Mouse (Mus musculus) intestine, postnatal 0 days (tissue): ENCODE measurements at regions not wholly inside any gene's neighbourhood (a gene's known extent, or its start where the extent isn't known, plus 50 kb on each side); places are given as distances from the start of the nearest gene placed in this dataset.

ENCODE experiments used
- ATAC-seq: fragments of 200-750 bp; cut with Nextera tagmentation; 2 replicates; pipeline ENCODE4 v1.8.0; 2017; ENCODE audit warnings: mild to moderate bottlenecking, moderate TSS enrichment, moderate library complexity
- H3K27ac ChIP-seq: fragments of 300-500 bp; sonication (generic); 2 replicates; pipeline ENCODE4 v1.5.1; 2014; ENCODE audit warnings: mild to moderate bottlenecking, low read depth, low read length, moderate library complexity
- H3K27me3 ChIP-seq: fragments of 300-500 bp; sonication (generic); replicated peaks from 2 replicates; pipeline ENCODE4 v1.6.1; 2014; ENCODE audit warnings: low read length, mixed read lengths; ENCODE audit not compliant: control insufficient read depth, insufficient read depth
- H3K36me3 ChIP-seq: fragments of 300-500 bp; sonication (generic); 2 replicates; pipeline ENCODE4 v1.6.1; 2014; ENCODE audit warnings: mild to moderate bottlenecking, moderate library complexity; ENCODE audit not compliant: control insufficient read depth, insufficient read depth
- H3K4me1 ChIP-seq: fragments of 300-500 bp; sonication (generic); replicated peaks from 2 replicates; pipeline ENCODE4 v1.6.1; 2014; ENCODE audit warnings: antibody characterized with exemption, low read length, mixed read lengths; ENCODE audit not compliant: control insufficient read depth, insufficient read depth
- H3K4me2 ChIP-seq: fragments of 300-500 bp; sonication (generic); replicated peaks from 2 replicates; pipeline ENCODE4 v1.6.1; 2014; ENCODE audit warnings: low read depth, mild to moderate bottlenecking, moderate library complexity
- H3K4me3 ChIP-seq: fragments of 300-500 bp; sonication (generic); 2 replicates; pipeline ENCODE4 v1.5.1; 2014; ENCODE audit warnings: low read depth, low read length
- H3K9ac ChIP-seq: fragments of 300-500 bp; sonication (generic); 2 replicates; pipeline ENCODE4 v1.6.1; 2014; ENCODE audit warnings: mild to moderate bottlenecking, low read depth, low read length
- H3K9me3 ChIP-seq: fragments of 300-500 bp; sonication (generic); 2 replicates; pipeline ENCODE4 v1.6.1; 2016; ENCODE audit warnings: mixed run types; ENCODE audit not compliant: control insufficient read depth
- CTCF ChIP-seq: sonication (generic); IDR thresholded peaks from 2 replicates; pipeline ENCODE4 v1.5.1; 2016; ENCODE audit warnings: low read depth, mild to moderate bottlenecking, control low read depth, antibody characterized with exemption, moderate library complexity
- WGBS: fragments of 180-500 bp; shearing (Covaris S2); extraction: QIAGEN DNeasy Blood & Tissue Kit; methylation state at CpG from one replicate; pipeline ENCODE4 v1.1.7; 2014; 5-methylcytosine and 5-hydroxymethylcytosine counted together

GRCm38 (mm10) chr3:62159031-62159430 is 179.1 kb upstream of the Arhgef26 start:
- no peak for TF ChIP-seq CTCF
- Histone ChIP-seq H3K4me1 (no peaks in the 10 kb centered on the region), H3K9me3 (0 out of 2 replicates have a peak, but pooled peaks cover 3% of the 10 kb centered on the region), H3K4me3 (no peak overlapping the region), H3K9ac (no peak overlapping the region), H3K27ac (no peak overlapping the region), H3K27me3 (no peaks in the 10 kb centered on the region), H3K4me2 (no peak overlapping the region), H3K36me3 (no peaks in the 10 kb centered on the region)
- 59% methylated on average over 22 of the region's 22 CpGs for WGBS
- ATAC-seq = peak; percentile 100

DNA sequence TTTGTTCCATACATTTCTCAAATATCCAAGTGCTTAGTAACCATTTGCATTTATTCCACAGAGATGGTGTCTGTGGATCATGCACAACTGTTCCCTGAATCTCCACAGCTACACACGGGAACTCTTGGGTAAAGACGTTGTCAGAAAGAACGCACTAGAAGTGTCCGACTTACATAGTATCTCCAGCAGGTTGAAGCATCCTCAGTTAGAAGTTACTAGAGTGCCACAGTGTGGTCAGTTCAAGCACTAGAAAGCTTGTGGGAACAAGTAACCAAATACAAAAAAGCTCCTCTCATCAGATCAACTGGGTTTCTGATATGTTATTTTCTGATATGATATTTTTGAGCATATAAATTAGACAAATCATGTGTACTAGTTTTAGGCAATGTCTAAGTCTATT is 167.5 kb upstream of the Arhgef26 start:
- H3K9ac ChIP-seq = no peak overlapping the region
- TF ChIP-seq CTCF = peak; percentile 49
- H3K4me3 ChIP-seq = no peak overlapping the region
- no peaks in the 10 kb centered on the region for H3K4me1 ChIP-seq
- no peaks in the 10 kb centered on the region for H3K36me3 ChIP-seq
- H3K27ac ChIP-seq = no peak overlapping the region
- 61% methylated on average over 4 of the region's 4 CpGs for WGBS
- H3K4me2 ChIP-seq = no peak overlapping the region
- ATAC-seq = no peak
- no peaks in the 10 kb centered on the region for H3K27me3 ChIP-seq
- H3K9me3 ChIP-seq = no peaks in the 10 kb centered on the region

- H3K27me3 ChIP-seq = no peaks in the 10 kb centered on the region
- WGBS = 85% methylated on average over 3 of the region's 3 CpGs
- no peak for TF ChIP-seq CTCF
- H3K9ac ChIP-seq = no peak overlapping the region
- H3K9me3 ChIP-seq = no peaks in the 10 kb centered on the region
- H3K4me2 ChIP-seq = no peak overlapping the region
- no peak overlapping the region for H3K27ac ChIP-seq
- H3K36me3 ChIP-seq = no peaks in the 10 kb centered on the region
- ATAC-seq = no peak
- no peak overlapping the region for H3K4me3 ChIP-seq
- no peaks in the 10 kb centered on the region for H3K4me1 ChIP-seq
These were observed 150.2 kb upstream of the Arhgef26 start for GRCm38 (mm10) chr3:62187807-62188509.

DNA sequence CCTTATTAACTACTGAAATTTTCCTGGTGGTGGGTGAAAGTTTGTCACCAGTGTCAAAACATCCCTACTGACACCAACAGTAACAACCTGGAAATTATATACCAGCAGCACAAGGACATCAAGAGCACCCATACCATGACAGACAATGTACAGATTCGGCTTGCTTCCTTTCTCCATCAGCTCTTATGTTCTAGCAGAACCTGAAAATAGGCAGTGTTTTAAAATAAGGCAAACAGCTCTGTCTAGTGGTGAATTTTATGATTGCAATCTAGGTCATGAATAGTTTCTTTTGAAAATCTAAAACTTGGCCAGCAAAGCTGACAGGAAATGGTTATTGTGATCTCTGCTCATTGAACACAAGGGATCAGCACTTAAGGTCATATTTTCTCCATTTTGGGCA is 145.7 kb upstream of the Arhgef26 start:
- 23% methylated on average over 1 of the region's 1 CpGs for WGBS
- H3K9ac ChIP-seq = no peak overlapping the region

DNA sequence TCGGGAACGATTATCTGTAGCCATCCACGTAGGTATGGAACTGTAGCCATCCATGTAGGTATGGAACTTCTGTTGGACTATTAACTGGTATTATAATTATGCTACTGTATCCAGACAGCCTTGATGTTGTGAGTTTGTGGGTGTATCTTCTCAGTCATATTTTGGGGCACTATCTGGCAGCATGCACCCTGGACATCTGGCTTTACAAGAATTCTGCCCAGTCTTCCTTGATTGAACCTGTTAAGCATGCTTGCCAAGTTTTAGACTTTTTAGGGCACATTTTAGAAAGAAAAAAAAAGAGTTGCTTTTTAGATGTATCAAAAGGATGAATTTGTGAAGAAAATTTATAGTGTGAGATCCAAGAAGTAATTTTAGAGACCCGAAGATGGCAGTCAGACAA is 143.7 kb upstream of the Arhgef26 start:
- H3K27me3 ChIP-seq = no peaks in the 10 kb centered on the region
- H3K9me3 ChIP-seq = no peaks in the 10 kb centered on the region
- no peak overlapping the region for H3K4me3 ChIP-seq
- WGBS = 89% methylated on average over 4 of the region's 4 CpGs
- ATAC-seq = no peak
- H3K9ac ChIP-seq = no peak overlapping the region
- H3K4me1 ChIP-seq = no peaks in the 10 kb centered on the region
- no peak overlapping the region for H3K4me2 ChIP-seq
- no peak for TF ChIP-seq CTCF
- H3K36me3 ChIP-seq = no peaks in the 10 kb centered on the region
- H3K27ac ChIP-seq = no peak overlapping the region

More for the DNA sequence above, 145.7 kb upstream of the Arhgef26 start:
- Histone ChIP-seq H3K27me3 (no peaks in the 10 kb centered on the region), H3K4me2 (no peak overlapping the region), H3K27ac (no peak overlapping the region), H3K9me3 (no peaks in the 10 kb centered on the region), H3K4me1 (no peaks in the 10 kb centered on the region), H3K4me3 (no peak overlapping the region), H3K36me3 (no peaks in the 10 kb centered on the region)
- peak; percentile 76 for TF ChIP-seq CTCF
- no peak for ATAC-seq

DNA sequence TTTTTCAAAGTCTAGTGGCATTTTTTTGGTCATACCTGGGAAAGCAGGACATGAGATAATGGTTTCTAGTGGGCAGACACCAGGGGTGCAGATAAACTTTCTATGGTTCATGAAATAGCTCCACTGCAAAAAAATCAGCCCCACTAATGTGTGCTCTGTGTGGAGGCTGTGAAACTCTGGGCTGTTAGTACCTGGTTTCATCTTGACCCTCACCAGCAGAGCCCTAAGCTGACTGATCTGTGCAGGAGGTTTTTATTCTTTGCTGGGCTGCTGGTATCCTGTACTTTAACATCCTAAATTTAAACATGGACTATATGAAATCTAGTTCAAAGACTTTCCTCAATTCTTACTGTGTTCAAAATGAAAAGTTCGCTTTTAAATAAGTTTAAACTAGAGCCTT is 141.5 kb upstream of the Arhgef26 start:
- H3K4me1 ChIP-seq = no peaks in the 10 kb centered on the region
- no peak overlapping the region for H3K4me3 ChIP-seq
- no peaks in the 10 kb centered on the region for H3K27me3 ChIP-seq
- H3K36me3 ChIP-seq = no peaks in the 10 kb centered on the region
- no peak overlapping the region for H3K9ac ChIP-seq
- no peak overlapping the region for H3K4me2 ChIP-seq
- 65% methylated on average over 1 of the region's 1 CpGs for WGBS
- no peak for TF ChIP-seq CTCF
- no peak overlapping the region for H3K27ac ChIP-seq
- H3K9me3 ChIP-seq = no peaks in the 10 kb centered on the region
- no peak for ATAC-seq

DNA sequence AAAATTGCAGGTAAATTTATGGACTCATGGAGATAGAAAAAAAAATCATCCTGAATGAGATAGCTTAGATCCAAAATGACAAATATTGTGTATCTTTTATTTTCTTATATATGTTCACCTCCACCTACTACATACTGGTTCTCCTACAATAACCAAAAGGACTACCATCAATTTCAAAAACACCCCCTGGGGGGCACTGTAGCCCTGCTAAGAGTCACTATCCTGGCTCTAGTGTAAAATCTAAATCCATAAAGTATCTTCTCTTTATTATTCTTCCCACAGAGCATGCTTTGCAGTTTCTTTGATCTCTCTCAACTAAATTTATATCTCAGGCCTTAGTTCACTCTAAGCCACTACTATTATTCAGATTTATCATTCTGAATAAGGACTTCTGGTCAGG is 122.3 kb upstream of the Arhgef26 start:
- no peaks in the 10 kb centered on the region for H3K4me1 ChIP-seq
- no peaks in the 10 kb centered on the region for H3K9me3 ChIP-seq
- no peak overlapping the region for H3K9ac ChIP-seq
- no peak overlapping the region for H3K4me3 ChIP-seq
- H3K4me2 ChIP-seq = no peak overlapping the region
- H3K27ac ChIP-seq = no peak overlapping the region
- H3K36me3 ChIP-seq = no peaks in the 10 kb centered on the region
- TF ChIP-seq CTCF = peak; percentile 69
- no peak for ATAC-seq
- H3K27me3 ChIP-seq = no peaks in the 10 kb centered on the region
